Mouse (Mus musculus): ENCODE results near the gene Plin2.

GRCm38 (mm10) chr4:86611524-86612288 lies 58.2 kb downstream of the Plin2 start, which contains the start of gene Haus6:
- no peak for TF ChIP-seq CTCF (IDR thresholded peaks at IDR 0.05; ENCODE audit: low read depth, low read length)
- peak; percentile 78 for TF ChIP-seq POLR2A (IDR thresholded peaks at IDR 0.05; ENCODE audit: insufficient read depth, low read length)
- TF ChIP-seq EP300 (IDR thresholded peaks at IDR 0.05; ENCODE audit: insufficient read depth, low read depth, low read length): 0 out of 2 replicates have a peak, but pooled peaks have one; percentile 12
